Mouse (Mus musculus): Measurements from ENCODE around the gene Mgmt.

DNA sequence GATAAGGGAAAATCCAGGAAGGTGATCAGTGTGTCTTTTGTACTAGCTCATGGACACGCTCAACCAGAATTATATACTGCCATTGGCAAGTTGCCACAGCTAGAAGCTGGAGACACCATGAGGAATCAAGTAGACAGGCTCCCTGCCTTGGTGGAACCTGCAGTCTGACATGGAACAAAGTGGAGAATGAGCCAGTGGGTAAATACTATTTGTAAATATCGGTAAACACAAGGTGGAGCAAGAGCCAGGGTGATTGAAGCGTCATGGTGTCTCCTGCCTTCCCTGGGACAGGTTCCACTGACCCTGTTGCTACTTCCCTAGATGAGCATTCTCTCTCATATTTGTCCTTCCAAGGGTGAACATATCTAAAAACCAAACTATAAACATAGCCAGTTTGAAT, 44.6 kb upstream of the Mgmt start:
- no peak for TF ChIP-seq CTCF (IDR thresholded peaks at IDR 0.05; ENCODE audit: low read depth)
- TF ChIP-seq EP300 (IDR thresholded peaks at IDR 0.05; ENCODE audit: low read depth), result no peak
